Mouse (Mus musculus) heart, postnatal 25 days (tissue): ENCODE results near the gene Cabp2. TPM values are rescaled to one million over a fixed set of nuclear protein-coding genes. Genes with fewer than 3 reads are reported as not detected.
"Not testable (repeated sequence)": the region's sequence is repeated elsewhere in the genome, so short reads cannot be mapped to it uniquely, and the experiment has no call there.

Source experiments
- DNase-seq: peaks from one replicate; pipeline ENCODE4 v3.0.0; 2022; ENCODE audit warnings: low spot score
- intact Hi-C: fragments of 180-260 bp; cut with DNase I; formaldehyde crosslinking; loops from one replicate; pipeline ENCODE4 v1.15.1; 2025
- total RNA-seq, 2 experiments: library from RNA; stranded (reverse); gene quantifications; 2 replicates each; pipeline ENCODE4 v1.2.3; 2021

Gene Cabp2
- total RNA-seq, 2 experiments from 2014 or later = not detected

DNA sequence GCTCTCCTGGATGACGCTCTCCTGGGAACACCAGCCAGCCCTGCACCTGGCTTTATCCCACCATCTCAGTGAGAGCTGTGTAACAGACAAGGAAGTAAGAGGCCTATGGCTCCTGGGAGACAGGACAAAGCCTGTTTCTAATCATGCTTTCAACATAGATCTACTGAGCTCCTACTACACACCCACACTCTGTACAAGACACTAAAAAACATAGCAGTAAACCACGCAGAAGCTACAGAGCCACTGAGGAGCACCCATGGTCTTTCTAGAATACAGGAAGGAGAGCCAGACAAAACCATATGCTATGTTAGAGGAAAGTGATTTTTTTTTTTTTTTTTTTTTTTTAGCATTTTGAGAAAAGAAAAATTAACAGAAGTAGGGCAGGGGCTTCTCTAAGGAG, 37.0 kb downstream of the Cabp2 start:
- intact Hi-C loops = loop anchor here (2.0 kb wide), 1 partner anchor 18 kb away; no protein-coding TSS in a partner anchor
- no peak for DNase-seq

- DNase-seq = no peak
- intact Hi-C loops = loop anchor here (2.0 to 5.0 kb wide), 2 partner anchors 19 to 107 kb away; no protein-coding TSS in a partner anchor
Measured at GRCm38 (mm10) chr19:4119716-4120487, 38.5 kb downstream of the Cabp2 start.

- intact Hi-C loops = loop anchor here (5.0 kb wide), 1 partner anchor 107 kb away; no protein-coding TSS in a partner anchor
- DNase-seq = no peak
Measured at GRCm38 (mm10) chr19:4120496-4120895, 39.1 kb downstream of the Cabp2 start.

DNA sequence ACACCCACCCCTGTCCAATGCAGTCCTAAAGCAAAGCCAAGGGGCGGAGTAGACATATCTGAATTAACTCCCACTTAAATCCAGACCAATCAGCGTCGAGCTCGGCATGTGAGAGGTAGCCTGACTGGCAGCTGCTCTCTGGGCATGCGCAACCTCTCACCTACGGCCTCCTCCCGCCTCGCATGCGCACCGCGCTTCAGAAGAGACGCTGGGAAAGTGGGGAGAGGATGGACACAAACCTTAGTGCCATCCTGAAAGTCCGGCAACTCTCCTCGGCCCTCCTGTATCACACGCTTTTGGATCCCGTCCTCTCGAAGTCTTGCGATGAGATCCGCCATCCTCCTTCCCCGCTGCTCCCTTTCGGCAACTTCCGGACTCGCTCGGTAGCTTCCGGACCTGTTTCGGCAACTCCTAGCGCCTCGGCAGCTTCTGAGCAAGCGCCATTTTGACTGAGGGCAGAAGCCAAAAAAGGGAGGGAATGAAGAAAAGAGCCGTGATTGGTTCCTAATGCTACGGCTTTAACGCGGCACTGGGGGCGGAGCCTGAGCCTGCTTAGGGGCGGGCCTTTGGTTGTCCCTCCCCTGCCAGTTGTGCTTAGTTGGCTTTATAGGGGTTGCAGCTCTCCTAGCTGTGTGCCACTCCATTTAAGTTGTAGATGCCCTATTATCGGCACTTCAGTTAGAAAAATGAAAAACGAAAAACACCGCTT, 39.9 kb downstream of the Cabp2 start:
- DNase-seq = peak; percentile 94
- intact Hi-C loops = loop anchor here (5.0 kb wide), 1 partner anchor 106 kb away; no protein-coding TSS in a partner anchor

GRCm38 (mm10) chr19:4121896-4122295, 40.5 kb downstream of the Cabp2 start:
- DNase-seq = not testable (repeated sequence)
- intact Hi-C loops = loop anchor here (5.0 kb wide), 1 partner anchor 105 kb away; no protein-coding TSS in a partner anchor

DNA sequence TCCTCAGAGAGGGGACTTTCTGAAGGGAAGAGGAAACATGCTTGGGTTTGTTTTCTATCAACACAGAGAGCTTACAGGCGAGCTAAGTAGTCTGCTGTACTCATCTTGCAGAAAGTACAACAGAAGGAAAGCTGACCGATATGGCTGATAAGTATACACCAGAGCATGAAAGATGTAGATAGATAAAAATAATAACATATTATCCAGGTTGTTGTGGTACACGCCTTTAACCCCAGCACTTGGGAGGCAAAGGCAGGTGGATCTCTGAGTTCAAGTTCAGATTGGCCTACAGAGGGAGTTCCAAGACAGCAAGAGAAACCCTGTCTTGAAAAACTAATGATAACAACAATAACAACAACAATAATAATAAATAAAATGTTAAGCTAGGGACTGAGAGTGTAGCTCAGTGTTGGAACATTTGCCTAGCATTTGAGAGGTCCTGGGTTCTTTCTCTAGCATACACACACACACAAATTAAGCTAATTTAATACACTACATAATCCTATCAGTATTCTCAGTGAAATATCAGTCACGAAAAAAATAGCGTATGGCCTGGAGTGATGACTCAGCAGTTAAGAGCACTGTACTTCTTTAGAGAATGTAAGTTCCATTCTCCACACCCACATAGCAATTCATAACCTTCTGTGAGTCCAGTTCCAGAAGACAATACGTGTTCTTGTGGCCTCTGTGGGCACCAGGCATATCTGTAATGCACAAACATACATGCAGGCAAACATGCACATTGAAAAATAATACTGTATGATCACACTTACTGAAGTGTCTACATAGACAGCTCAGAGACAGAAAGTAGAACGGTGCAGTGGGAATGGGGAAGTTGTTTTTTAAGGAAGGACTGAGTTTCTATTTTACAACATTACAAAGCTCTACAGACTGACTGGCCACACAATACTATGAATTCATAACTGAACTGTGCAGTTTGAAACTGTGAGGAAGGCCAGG, 41.3 kb downstream of the Cabp2 start:
- intact Hi-C loops = loop anchor here (5.0 kb wide), 1 partner anchor 105 kb away; no protein-coding TSS in a partner anchor
- DNase-seq = no peak

GRCm38 (mm10) chr19:4124432-4124831, 43.1 kb downstream of the Cabp2 start:
- intact Hi-C loops = loop anchor here (5.0 kb wide), 1 partner anchor 103 kb away; no protein-coding TSS in a partner anchor

GRCm38 (mm10) chr19:4125268-4125667, 43.9 kb downstream of the Cabp2 start:
- DNase-seq, intact Hi-C loops: not testable (repeated sequence)

More at GRCm38 (mm10) chr19:4124432-4124831, 43.1 kb downstream of the Cabp2 start:
- no peak for DNase-seq

DNA sequence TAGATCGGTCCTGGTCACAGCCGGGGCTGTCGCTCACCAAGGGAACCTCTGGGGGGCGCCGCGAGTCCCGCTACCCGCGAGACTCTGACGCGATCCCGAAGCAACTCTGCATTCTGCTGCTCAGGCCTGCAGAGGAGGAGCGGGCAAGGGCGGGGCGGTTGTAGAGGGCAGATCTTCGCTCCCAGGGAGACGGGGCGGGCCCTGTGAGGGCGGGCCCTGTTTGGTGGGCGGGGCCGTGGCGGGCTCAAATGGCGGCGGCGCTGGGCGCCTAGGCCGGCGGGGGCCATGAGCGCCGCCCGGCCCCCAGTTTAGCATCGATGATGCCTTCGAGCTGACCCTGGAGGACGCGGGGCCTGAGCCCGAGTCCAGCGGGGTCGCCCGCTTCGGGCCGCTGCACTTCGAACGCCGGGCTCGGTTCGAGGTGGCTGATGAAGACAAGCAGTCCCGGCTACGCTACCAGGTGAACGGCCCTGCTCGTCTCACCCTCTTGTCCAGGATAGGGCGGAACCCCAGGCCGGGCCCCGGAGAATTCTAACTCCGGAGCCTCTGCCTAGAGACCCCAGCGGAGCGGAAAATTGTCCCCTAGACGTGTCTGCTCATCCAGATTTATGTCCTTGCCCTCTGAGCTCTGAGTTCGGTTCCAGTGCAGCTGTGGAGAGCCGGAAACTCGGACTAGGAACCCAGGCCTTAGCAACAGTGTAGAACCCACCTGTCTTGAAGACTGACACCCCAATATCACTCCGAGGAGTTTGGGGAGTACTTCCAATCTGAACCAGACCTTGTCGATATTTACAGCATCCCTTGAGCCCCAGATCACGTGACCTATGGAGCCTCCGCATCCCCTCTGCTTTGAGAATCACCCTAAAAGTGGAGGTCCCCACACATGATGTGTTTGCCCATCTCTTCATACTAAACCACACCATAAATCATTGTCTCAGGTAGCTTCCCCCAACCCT, 44.6 kb downstream of the Cabp2 start, which contains the start of gene Aip:
TSS of gene Aip (minus strand) at position 118 of the 956 bp plus-strand sequence.
- intact Hi-C loops = loop anchor here (2.0 kb wide), 1 partner anchor 37 kb away; the partner anchor contains the start of gene Rps6kb2
- peak; percentile 97 for DNase-seq

GRCm38 (mm10) chr19:4126759-4127495, 45.5 kb downstream of the Cabp2 start:
- no peak for DNase-seq
- intact Hi-C loops = loop anchor here (2.0 kb wide), 1 partner anchor 36 kb away; the partner anchor contains the start of gene Rps6kb2

- intact Hi-C loops = no loop called here
- no peak for DNase-seq
Measured at GRCm38 (mm10) chr19:4129462-4129861, 48.1 kb downstream of the Cabp2 start.

DNA sequence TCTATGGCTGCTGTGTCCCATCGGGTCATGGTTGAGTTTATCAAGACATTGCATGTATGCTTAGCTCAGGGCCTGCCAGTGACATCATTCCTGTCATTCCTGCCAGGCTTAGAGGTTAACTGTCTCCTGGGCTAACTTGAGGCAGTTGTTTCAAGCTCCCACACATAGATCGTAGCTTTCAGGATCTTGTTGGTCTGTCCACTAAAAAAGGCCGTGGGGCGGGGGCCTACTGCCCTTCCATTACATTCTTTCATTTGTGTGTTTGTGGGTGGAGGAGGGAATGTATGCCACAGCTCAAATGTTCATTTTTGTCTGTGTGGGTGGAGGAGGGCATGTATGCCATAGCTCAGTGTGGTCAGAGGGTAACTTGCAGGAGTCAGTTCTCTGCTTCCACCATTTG, 48.7 kb downstream of the Cabp2 start:
- intact Hi-C loops = no loop called here

DNA sequence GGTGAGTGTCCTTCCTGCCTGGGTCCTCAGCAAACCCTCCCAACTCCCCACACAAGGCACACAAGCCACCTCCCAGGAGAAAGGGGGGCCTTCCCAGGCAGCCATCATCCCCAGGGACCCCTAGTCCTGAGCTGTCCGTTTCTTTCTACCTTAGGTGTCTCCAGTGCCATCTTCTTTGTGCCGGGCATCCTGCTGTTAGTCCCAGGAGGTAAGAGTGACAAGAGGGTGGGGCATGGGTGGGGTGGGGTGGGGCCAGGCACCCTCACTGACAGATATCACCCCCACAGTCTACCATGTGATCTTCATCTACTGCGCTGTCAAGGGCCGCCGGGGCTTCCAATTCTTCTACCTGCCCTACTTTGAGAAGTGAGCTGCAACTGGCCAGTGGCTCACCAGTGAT, 49.7 kb downstream of the Cabp2 start:
- intact Hi-C loops = no loop called here

More for the DNA sequence above, 48.7 kb downstream of the Cabp2 start:
- DNase-seq = no peak

DNA sequence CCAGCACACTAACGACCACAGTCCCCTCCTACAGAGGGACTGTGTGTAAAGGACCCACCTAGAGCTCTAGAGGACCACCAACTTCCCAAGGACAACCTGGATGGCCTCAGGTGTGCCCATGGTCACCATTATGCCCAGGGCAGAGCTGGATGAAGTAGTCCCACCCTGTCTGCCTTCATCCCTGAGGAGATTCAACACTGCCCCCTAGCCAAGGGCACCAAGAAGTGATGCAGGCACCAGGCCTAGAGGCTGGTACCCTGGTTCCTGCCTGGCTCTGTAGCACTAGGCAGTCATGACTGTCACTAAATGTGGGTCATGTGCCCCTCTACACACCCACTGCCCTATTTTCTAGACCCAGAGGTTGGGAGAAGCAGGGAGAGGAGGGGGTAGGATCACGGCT, 50.4 kb downstream of the Cabp2 start:
- intact Hi-C loops = no loop called here
- DNase-seq = no peak

More for the DNA sequence above, 49.7 kb downstream of the Cabp2 start:
- DNase-seq = no peak

- intact Hi-C loops = no loop called here
- no peak for DNase-seq
Measured at GRCm38 (mm10) chr19:4134354-4134753, 53.0 kb downstream of the Cabp2 start.

DNA sequence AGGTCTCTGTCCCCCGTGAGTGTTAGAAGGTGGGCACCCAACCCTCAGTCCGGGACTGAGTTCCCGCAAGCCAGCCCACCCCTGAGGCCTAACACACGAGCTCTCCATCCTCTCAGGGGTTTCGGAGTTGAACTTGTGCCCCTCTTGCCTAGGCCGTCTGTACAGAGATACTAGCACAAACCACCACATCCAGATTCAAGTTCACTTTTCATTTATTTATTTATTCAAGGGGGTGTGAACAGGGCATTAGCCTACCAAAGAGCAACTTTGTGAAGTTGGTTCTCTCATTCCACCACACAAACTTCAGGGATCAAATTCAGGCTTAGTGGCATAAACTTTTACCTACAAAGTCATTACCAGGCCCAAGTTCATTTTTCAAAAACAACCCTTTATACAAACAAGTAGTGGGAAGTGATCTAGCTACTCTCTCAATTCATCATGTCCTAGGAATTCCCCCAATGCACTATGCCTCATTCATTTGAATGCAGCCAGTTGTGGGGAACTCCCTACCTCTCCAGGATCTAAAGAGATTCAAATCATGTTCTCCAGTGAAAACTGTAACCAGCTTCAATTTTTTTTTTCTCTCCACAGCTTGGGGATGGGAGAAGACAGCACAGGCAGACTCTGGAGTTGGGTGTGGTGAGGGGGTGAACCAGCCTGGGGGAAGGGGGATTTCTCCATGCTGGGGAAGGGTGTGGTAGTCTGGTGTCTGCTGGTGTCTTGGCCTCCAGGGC, 54.0 kb downstream of the Cabp2 start:
- DNase-seq, intact Hi-C loops: not testable (repeated sequence)

DNA sequence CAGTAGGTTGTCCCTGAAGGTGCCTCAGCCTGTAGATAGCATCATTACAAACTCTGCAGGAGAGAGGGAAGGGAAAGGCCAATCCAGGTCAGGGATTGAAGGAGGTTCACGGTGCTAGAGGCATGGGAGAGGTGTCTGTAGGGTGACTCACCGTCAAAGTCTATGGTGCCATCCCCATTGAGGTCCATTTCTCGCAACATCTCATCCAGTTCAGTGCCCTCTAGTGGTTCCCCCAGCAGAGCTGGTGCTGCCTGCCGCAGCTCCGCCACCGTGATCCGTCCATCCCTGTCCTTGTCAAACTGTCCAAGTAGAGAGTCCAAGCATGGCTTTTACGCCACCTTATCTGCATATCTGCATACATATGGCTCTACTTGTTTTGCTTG, 54.6 kb downstream of the Cabp2 start:
- DNase-seq, intact Hi-C loops: not testable (repeated sequence)
